Mouse (Mus musculus): ENCODE measurements around the gene Cers1.

Gene Cers1

DNA sequence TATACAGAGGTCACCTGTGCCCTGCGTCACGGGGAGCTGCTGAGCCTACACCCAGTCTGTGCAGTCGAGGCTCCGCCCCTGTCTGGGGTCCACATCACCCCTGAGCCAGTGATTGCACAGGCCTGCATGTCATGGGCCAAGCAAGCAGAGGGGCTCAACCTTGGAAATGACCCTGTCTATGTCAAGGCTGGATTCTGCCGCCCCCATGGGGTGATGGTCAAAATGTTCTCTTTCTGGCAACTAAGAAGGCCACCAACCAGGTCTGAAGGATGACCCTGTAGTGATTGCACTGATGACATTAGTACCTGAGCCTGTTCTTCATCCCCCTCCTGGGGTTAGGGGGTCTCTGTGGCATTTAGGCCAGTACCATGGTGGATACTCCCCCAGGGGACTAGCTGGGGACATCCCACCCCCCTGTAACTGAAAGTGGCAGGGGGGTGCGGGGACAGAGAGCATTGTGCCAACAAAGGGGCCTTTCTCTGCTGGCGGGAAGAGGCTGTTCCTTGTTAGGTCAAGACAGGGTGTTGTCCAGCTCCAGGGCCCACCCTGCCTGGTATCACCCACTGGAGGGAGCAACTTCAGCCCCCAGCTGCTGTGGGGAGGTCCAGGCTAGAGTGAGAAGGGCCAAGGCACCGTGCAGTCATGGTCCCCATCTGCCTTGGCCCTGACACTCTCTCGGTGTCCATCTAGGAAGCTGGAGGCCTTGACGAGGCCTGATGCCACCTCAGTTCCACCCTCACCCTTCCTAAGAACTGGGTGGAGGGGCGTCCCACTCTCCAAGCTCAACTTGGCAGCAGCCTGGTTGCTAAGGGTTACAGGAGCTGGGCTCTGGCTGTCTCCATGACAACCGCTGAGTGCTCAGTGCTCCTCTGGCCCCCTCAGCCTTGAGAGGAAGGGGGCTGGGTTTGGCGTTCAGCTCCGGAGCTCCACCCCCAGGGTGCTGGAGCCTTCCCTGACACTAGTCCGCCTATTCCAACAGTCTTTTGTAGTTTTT, 1.2 kb downstream of the Cers1 start:
- DNase-seq (ENCODE audit: low read depth, low spot score): no peak

DNA sequence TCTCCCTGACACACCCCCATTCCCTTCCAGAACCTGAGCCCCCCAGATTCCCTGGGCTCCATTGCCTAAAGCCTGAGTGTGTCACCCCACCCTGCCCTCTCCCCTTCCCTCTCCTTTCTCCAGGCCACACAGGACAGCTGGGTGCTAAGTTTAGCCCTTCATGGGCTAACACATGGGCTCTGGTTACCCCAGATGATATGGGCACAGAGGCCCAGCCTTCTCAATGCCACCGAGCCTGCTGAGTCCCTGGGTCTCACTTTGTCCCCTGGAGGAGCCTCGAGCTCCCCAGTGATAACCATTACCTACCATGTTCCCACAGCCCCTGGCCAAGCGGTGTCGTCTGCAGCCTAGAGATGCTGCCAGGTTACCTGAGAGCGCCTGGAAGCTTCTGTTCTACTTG, 2.3 kb downstream of the Cers1 start:
- no peak for DNase-seq (ENCODE audit: low read depth, low spot score)

DNA sequence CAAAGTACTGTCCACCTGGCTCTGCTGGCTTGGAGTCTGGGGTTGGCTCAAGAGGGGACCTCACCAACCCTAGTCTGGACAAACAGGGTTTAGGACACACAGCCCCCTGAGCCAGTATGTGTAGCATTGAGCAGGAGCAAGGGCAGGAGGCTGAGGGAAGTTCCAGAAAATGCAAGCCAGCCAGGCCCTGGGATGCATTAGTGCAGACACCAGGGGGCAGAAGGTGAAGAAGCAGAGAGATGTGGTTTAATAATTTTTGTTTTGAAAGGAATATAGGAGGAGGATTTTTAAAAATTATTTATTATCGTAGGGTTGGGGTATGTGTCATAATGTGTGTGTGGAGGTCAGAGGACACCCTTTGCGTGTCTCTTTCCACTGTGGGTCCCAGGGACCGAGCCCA, 8.1 kb downstream of the Cers1 start:
- no peak for DNase-seq (ENCODE audit: low read depth, low spot score)

DNA sequence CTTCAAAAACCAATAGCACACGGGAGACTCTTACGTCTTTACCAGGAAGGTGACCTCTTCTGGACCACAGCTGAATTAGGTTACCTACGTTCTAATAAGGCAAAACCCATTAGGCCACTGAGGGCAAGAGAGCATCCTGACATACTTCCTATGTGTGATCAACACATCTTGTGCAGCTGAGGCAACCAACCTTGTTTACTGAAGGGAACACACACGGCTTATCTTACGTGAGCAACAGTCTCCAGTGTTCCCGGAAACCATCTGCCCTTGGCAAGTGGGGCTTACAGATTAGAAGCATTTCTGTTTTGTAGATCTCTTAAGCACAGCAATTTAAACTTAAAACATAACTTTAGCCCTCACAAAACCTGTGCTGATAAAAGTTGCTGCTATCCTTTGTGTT, 11.9 kb downstream of the Cers1 start:
- no peak for DNase-seq (ENCODE audit: low read depth, low spot score)

DNA sequence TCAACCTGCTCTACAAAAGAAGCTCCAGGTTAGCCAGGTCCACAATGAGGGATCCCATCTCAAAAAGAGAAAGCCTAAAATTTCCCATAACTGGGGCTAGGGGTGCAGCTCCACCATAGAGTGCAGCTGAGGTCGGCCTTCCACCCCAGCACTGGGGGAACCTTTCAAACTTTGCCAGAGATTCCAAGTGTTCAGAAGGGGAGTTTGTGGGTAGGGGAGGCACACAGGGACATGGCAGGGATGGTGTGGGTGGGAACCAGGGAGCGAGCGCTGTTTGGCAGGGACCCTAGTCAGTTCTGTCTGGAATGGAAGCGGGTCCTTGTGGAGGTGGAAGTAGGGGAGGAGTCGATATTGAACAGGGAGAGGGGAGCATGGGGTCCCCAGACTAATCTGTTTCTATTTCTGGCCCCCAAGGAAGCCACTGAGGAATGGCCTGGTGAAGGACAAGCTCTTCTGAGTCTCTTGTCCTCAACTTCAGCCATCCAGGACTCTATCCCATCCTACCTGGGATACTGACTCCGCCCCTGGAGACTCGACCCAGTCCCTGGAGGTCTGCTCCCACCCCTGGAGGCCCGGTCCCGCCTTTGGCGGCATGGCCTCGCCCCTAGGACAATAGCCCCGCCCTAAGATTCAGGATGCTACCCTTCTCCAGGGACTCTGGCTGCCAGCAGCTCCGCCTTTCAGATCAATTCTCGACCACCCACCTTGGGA, 13.7 kb downstream of the Cers1 start, which contains the start of gene Gdf1:
Gene Gdf1 (plus strand): TSS at position 694 of the 711 bp plus-strand sequence.
- no peak for DNase-seq (ENCODE audit: low read depth, low spot score)

DNA sequence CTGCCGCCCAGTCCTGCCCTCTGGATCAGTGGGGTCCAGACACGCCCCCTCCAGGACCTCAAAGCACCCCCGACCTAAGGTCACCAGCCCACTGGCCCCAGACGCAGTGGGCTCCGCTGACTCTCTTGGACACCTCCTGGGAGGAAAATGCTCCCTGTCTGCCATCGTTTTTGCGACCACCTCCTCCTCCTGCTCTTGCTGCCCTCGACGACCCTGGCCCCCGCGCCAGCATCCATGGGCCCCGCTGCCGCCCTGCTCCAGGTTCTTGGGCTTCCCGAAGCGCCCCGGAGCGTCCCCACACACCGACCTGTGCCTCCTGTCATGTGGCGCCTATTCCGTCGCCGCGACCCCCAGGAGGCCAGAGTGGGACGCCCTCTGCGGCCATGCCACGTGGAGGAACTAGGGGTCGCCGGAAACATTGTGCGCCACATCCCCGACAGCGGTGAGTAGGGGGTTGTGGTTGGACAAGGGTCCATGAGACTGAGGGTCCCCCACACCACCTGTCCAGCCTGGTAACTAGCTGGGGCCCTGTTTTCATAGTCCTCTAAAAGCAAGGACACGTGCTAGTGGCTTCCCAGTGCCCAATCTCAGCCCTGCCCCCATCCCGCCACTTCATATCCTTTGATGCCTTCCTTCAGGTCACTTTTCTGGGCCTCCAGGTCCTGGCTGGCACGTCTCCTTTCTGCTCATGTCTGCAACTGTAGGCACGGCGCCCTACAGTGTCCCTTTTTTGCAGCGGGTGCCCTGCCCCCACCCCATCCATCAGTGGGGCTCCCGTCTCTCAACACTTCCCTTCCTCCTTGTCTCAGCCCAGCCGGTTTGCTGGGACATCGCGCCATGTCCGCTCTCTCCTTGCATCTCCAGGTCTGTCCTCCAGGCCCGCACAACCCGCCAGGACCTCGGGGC, 14.5 kb downstream of the Cers1 start:
- no peak for DNase-seq (ENCODE audit: low read depth, low spot score)

DNA sequence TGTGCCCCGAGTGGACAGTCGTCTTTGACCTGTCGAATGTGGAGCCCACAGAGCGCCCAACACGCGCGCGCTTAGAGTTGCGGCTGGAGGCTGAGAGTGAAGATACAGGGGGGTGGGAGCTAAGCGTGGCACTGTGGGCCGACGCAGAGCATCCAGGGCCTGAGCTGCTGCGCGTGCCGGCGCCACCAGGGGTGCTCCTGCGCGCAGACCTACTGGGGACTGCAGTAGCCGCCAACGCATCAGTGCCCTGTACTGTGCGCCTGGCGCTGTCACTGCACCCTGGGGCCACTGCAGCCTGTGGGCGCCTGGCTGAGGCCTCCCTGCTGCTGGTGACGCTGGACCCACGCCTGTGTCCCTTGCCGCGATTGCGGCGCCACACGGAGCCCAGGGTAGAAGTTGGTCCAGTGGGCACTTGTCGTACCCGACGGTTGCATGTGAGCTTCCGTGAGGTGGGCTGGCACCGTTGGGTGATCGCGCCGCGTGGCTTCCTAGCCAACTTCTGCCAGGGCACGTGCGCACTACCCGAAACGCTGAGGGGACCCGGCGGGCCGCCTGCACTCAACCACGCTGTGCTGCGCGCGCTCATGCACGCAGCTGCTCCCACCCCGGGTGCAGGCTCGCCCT, 15.3 kb downstream of the Cers1 start:
- no peak for DNase-seq (ENCODE audit: low read depth, low spot score)

DNA sequence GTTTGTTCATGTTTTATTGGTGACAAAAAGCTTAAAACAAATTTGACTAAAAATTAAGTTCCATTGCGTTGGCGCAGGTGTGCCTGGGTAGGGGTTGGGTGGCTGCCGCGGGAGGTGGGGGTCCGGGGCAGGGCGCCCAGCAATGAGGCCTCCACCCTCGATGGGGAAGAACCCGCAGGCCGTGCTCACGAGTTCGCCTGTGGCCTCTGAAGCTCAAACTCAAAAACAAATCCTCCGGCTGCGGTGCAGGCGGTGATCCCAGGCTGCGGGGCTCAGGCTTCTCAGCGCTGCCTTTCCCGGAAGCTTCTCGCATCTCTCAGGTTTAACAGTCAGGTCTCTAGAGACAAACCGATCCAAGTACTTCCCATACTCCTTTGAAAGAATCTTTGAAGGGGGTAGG, 16.0 kb downstream of the Cers1 start:
- no peak for DNase-seq (ENCODE audit: low read depth, low spot score)

DNA sequence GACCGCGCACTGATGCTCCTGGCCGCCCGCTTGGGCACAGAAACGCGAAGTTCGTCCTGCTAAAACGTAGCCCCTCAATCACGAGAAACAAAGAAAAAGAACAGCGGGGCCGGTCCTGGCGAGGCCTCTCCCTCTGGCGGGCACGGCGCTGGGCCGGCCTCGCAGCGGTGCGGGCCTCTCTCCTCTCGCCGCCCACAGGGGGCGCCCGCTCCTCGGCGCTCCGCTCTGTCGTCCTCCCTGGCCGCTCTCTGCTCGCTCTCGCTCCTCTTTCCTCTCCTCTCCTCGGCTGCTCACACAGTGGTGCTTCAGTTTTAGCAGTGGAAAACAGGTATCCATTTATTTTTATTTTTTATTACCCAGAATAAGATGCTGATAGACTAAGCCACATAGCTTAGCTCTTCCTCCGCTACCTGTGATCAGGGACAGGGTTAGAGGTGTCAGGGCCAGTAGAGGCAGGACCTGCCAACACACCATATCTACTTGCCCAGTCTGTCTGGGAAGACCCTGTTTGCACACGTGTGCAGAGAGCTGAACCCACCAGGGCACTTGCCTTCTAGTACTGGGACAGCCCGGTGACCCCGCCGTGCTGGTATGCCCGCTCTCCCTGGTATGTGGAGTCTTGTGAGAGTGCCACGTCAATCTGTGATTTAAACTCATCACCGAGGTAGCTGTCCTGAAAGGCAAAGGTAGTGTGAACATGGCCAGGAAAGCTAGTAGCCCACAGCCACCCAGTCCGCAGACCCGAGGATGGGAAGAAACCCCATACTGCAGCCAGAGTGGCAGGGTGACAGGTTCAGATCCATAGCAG, 16.7 kb downstream of the Cers1 start:
- no peak for DNase-seq (ENCODE audit: low read depth, low spot score)

DNA sequence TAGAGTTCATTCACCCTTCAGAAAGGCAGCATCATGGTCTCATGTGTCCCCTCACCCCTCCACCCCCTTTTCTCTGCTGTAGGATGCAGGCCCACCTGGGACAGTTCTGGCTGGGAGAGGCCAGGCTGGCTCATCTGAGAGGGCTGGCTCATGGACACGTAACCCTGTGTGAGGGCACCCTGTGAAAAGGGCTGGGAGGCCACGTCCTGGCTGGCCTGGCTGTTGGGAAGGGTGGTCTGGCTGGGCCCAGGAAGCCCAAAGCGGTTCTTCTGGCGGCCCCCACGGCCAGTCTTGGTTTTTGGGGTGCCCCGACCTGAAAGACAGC, 17.3 kb downstream of the Cers1 start:
- no peak for DNase-seq (ENCODE audit: low read depth, low spot score)

DNA sequence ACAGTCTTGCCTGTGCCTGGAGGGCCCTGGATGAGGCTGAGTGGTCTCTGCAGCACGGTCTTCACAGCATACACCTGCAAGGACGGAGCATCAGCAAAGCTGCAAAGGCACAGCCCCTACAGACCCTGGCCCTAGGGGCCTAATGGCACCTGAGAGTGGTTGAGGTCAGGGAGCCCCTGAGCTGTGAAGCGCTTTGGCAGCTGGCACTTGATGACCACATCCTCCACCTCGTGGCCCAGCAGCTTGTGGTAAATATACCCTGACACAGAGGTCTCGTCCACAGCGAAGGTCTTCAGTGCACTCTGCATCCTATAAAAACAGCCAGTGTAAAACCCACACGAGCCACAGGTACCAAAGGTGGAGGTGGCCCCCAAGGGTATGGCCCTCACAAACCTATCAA, 23.4 kb downstream of the Cers1 start:
- DNase-seq (ENCODE audit: low read depth, low spot score): no peak

DNA sequence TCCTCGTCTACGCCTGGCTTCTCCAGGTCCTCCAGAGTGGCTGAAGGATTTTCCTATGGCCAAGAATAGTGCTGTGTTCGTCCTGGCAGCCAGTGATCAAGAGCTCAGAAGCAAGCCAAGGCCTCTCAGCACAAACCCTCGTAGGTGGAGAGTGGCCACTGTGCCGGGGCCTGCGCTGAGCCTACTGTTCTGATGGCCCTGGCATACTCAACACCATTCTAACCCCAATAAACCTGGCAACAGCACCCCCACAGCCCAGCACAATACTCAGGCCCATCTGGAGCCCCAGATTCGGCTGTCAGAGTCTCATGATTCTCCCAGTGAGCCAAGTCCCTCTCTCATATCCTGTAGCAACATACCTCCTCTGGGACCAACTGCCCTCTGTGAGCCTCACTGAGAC, 25.1 kb downstream of the Cers1 start:
- no peak for DNase-seq (ENCODE audit: low read depth, low spot score)

DNA sequence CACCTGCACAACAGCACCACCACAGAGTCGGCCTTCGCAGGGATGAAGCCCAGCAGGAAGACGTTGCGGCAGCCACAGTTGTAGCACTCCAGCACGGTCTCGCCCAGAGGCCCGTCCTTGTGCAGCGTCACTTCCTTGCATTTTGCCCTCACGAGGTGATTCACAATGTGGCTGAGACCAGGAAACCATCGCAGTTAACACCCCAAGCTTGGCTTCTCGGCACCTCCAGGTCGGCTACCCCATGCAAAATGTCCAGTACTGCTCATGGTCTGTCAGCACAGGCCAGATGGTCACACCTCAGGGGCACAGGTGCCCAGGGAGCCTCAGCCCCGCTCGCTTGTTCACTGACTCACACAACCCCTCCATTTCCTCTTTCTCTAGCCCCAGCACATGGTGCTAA, 26.4 kb downstream of the Cers1 start:
- no peak for DNase-seq (ENCODE audit: low read depth, low spot score)

DNA sequence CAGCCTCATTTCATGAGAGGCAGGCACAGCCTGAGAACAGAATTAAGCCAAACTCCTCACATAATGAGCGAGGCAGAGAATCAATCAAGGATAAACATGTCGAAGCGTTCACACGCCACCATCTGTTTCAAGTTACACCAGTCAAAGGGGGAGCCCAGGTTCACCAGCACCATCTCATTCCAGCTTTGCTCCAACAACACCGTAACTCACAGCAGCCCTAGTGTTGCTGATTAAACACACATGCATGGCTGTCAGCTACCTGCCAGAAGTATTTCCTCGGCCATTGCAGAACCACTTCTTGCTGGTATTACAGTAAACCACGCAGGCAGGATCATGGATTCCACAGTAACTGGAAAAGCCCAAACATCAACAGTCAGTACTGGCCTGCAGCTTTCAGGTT, 27.5 kb downstream of the Cers1 start:
- no peak for DNase-seq (ENCODE audit: low read depth, low spot score)

DNA sequence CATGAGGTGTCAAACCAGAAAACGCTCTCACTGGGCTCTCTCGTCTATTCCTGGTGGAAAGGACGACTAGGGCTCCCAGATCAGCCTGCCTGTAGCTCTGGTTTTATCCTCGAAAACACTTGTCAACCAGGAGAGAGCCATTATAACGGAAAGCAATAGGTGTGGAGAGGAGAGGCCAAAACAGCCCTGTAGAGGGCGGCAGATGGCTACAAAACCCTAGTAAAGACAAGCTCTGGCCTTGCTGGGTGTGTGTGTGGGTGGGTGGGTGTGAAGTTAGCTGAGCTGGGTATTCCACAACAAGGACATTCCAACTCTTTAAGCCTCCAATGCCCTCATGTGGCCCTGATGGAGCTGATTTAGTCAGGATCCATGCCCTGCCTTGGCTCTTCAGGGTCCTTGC, 28.1 kb downstream of the Cers1 start:
- DNase-seq (ENCODE audit: low read depth, low spot score): peak; percentile 40

DNA sequence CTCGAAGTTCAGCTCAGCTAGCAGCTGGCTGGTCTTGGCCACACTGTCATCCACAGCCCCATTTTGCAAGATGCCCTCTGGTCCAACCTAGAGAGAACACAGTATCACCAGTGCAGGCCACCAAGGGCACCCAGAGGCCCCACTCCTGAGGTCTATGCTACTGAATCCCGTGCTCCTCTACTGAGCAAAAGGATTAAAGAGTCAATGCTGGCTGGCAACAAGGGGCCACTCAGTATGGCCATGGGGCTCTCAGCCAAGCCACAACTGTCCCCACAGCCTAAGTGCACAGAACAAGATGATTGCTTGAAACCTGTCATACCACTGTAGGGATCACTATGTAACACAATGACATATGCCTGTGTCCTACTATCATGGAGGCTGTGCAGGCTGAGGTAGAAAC, 28.7 kb downstream of the Cers1 start:
- DNase-seq (ENCODE audit: low read depth, low spot score): no peak

DNA sequence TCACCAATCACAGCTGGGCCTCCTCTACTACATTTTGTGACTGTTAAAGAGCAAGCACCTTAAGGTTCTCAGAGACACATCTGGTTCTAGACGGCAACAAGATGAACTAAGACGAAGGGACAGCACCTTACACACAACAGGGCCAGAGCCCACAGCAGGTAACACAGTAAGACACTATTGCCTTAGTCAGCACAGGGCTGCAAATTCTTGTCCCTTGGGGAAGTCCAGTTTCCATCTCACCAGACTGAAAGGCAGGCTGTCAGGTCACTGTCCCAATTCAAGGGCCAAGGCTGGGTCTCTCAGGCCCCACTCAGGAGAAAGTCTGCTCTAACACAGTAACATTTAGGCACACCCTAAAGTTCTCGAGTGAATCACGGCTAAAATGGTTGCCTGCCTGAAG, 31.9 kb downstream of the Cers1 start:
- no peak for DNase-seq (ENCODE audit: low read depth, low spot score)

DNA sequence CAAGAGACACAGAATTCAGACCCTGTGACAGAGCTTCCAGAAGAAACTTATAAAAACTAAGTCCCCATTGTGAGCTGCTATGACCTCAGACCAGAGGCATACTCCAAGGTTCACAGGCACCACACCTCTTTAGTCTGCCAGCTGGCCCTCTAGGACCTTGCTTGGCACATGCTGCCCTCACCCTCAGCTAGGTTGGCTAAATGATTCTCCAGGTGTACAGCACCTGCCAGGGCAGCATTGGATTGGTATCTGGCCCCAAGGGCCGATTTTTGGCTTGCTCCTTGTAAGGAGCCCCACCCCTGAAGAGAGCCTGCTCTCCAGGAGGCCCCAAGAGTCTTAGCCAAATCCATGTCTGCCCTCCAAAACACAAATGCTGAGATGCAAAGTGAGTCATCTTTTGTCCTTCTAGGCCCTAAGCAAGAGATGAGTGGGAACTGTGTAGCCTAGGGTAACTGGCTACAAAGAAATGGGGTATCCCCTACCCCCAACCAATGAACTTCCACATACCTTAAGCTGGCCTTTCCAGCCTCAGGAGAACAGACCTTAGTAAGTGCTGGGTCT, 32.4 kb downstream of the Cers1 start:
- DNase-seq (ENCODE audit: low read depth, low spot score): no peak

DNA sequence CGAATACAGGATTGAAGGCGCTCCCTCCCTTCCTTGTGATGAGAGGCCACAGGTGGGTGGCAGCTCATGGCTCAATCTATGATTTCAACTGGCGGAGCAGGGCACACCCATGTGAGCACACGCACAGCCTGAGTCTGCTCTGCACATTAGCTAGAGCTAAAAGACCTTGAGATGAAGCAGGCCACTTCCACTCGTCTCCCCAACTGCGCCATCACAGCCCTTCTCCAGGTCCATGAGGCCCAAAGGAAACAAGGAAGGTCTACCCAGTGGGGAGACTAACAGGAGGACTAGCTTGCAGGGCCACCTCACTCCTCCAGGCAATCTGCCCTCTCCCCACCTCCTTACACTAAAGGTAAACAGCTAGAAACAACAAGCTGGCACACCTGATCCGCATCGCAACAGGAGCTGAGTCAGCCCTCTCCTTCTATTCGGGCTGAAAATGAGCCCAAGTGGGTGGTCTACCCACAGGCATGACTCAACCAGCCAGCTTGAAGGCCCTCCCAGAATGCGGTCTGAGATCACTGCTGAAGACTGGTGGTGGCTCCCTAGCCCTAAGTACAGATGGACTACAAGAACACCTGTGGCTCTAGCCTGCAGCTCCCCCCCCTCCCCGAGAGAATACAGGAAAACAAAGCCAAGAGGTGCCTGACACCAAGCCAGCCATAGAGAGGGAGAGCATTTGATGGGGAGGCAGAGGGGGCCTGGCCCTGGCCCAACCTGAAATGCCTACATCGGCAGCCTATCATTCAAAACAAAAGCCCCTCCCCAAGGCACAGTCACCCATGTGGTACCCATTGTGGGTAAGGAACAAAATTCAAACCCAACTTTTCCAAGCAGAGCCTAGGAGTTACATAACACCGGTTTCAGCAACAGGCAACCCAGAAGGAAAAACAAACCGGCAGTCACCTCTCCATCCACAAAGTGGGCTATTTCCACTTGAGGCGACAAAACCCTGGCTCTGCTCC, 35.7 kb downstream of the Cers1 start:
- DNase-seq (ENCODE audit: low read depth, low spot score): no peak

Data from A20 (cell line).